Mouse (Mus musculus) heart, embryonic 16.5 days (tissue): Measurements from ENCODE around the gene Taar7b. TPM values are rescaled to one million over a fixed set of nuclear protein-coding genes. Genes with fewer than 3 reads are reported as not detected.

ENCODE experiments used
- ATAC-seq: fragments of 200-750 bp; cut with Nextera tagmentation; replicated peaks from 2 replicates; pipeline ENCODE4 v1.8.0; 2017; ENCODE audit warnings: moderate number of reproducible peaks; ENCODE audit not compliant: insufficient read depth, low FRiP score; ENCODE audit errors: extremely low read depth
- H3K27ac ChIP-seq: fragments of 300-500 bp; sonication (generic); 2 replicates; pipeline ENCODE4 v1.5.1; 2014; ENCODE audit warnings: mild to moderate bottlenecking, low read length, control low read depth, moderate library complexity
- H3K27me3 ChIP-seq: fragments of 300-500 bp; sonication (generic); 2 replicates; pipeline ENCODE4 v1.6.1; 2014; ENCODE audit warnings: low read length, mixed read lengths; ENCODE audit not compliant: control insufficient read depth, insufficient read depth
- H3K36me3 ChIP-seq: fragments of 300-500 bp; sonication (generic); 2 replicates; pipeline ENCODE4 v1.6.1; 2014; ENCODE audit not compliant: control insufficient read depth, insufficient read depth
- H3K4me1 ChIP-seq: fragments of 300-500 bp; sonication (generic); 2 replicates; pipeline ENCODE4 v1.6.1; 2014; ENCODE audit warnings: low read length, mixed read lengths; ENCODE audit not compliant: control insufficient read depth, insufficient read depth
- H3K4me2 ChIP-seq: fragments of 300-500 bp; sonication (generic); 2 replicates; pipeline ENCODE4 v1.6.1; 2014; ENCODE audit warnings: low read depth, mild to moderate bottlenecking, control low read depth, low read length
- H3K4me3 ChIP-seq: fragments of 300-500 bp; sonication (generic); 2 replicates; pipeline ENCODE4 v1.5.1; 2014; ENCODE audit warnings: mild to moderate bottlenecking, control low read depth, low read length
- H3K9ac ChIP-seq: fragments of 300-500 bp; sonication (generic); 2 replicates; pipeline ENCODE4 v1.6.1; 2014; ENCODE audit warnings: low read length, control low read depth
- H3K9me3 ChIP-seq: fragments of 300-500 bp; sonication (generic); replicated peaks from 2 replicates; pipeline ENCODE4 v1.6.1; 2016; ENCODE audit warnings: low read length; ENCODE audit not compliant: control insufficient read depth
- WGBS: fragments of 180-500 bp; shearing (Covaris S2); extraction: QIAGEN DNeasy Blood & Tissue Kit; methylation state at CpG from one replicate; pipeline ENCODE4 v1.1.7; 2014; 5-methylcytosine and 5-hydroxymethylcytosine counted together
- polyA plus RNA-seq: library from polyadenylated mRNA; unstranded; fragments of >200 nt; fragmentation: Nextera tagmentation; extraction: Ambion mirVana; gene quantifications from 2 replicates; pipeline ENCODE4 v1.2.1, GENCODE M21; 2015

The Taar7b gene
- polyA plus RNA-seq, 1 experiment from 2014 or later = not detected

DNA sequence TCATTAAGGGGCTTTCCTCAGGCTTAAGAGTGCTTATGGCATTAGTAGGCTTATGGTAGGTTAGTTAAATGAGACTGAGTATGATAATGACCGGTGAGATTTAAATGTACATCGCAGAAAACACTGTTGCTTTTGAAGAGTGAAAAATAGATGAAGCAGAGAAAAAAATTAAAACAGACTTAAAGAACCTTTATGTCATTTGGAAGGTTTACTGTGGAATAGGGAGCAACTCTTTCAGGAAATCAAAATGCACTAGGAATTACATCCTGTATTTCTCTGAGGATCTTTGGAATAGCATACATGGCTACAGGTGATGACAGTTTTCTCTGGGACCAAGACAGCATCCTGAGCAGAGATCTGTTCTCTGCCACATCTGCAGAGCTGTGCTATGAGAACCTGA lies 37.6 kb downstream of the Taar7b start, which contains the start of gene Taar7e:
Gene Taar7e, plus strand, starts transcription at position 301 of the 400 bp plus-strand sequence.
- no peaks in the 10 kb centered on the region for H3K9me3 ChIP-seq
- H3K27me3 ChIP-seq = no peaks in the 10 kb centered on the region
- H3K4me1 ChIP-seq = no peaks in the 10 kb centered on the region
- no peak within 1 kb of the TSS for H3K9ac ChIP-seq
- no peak within 1 kb of the TSS for H3K4me2 ChIP-seq
- ATAC-seq = no peak
- WGBS = 88% methylated on average over 2 of the region's 2 CpGs
- H3K36me3 ChIP-seq = no peaks in the 10 kb centered on the region
- H3K27ac ChIP-seq = no peak within 1 kb of the TSS
- no peak within 1 kb of the TSS for H3K4me3 ChIP-seq

DNA sequence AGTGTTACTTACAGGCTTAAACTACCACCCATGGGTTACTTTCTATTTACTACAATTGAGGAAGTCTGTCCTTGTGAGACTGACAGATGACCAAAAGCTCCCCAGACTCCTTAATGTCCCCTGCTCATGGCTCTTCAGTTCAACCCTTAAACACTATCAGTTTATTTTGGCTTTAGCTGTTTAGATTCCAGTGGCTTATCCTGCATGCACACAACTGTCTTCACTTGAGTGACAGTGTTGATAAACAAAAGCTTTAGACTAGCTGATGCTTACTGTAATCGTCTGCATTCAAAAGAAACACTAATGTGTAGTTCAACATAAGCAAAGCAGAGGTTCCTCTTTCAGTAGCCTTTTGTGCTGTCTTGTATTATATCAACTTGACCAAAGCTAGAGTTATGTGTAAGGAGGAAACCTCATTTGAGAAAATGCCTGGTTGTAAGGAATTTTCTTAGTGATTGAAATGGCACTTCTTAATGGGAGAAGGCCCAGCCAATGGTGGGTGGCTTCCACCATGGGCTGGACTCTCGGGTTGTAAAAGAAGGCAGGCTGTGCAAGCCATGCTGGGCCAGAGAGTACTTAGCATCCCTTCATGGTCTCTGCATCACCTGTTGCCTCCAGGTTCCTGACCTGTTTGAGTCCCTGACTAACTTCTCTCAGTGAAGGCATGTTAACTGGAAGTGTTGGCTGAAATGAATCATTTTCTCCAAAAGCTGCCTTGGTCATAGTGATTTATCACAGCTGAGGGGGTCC lies 40.6 kb downstream of the Taar7b start:
- 43% methylated on average over 2 of the region's 2 CpGs for WGBS
- no peak overlapping the region for H3K4me2 ChIP-seq

DNA sequence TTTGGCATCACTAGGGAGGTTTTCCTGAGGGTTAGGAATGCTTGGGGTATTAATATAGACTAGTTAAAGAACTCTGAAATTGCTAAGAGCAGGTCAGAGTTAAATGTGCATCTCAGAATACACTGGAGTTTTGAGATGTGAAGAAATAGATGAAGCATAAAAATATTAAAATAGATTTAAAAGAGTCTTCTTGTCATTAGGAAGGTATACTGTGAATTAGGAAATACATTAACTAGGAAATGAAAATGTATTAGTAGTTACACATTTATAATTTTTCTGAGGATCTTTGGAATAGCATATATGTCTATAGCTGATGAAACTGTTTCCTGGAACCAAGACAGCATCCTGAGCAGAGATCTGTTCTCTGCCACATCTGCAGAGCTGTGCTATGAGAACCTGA lies 49.5 kb downstream of the Taar7b start, which contains the start of gene Taar7f:
Gene Taar7f, plus strand, starts transcription at position 301 of the 400 bp plus-strand sequence.
- H3K4me2 ChIP-seq = no peak within 1 kb of the TSS
- no peaks in the 10 kb centered on the region for H3K36me3 ChIP-seq
- no peaks in the 10 kb centered on the region for H3K9me3 ChIP-seq
- no peak for ATAC-seq
- H3K4me1 ChIP-seq = no peaks in the 10 kb centered on the region
- H3K4me3 ChIP-seq = no peak within 1 kb of the TSS
- H3K9ac ChIP-seq = no peak within 1 kb of the TSS
- no peaks in the 10 kb centered on the region for H3K27me3 ChIP-seq
- no peak within 1 kb of the TSS for H3K27ac ChIP-seq

More for the DNA sequence above, 40.6 kb downstream of the Taar7b start:
- no peaks in the 10 kb centered on the region for H3K36me3 ChIP-seq
- no peak for ATAC-seq
- H3K27ac ChIP-seq = no peak overlapping the region
- H3K4me1 ChIP-seq = no peaks in the 10 kb centered on the region
- no peak overlapping the region for H3K9ac ChIP-seq
- no peaks in the 10 kb centered on the region for H3K9me3 ChIP-seq
- H3K4me3 ChIP-seq = no peak overlapping the region
- no peaks in the 10 kb centered on the region for H3K27me3 ChIP-seq

Other genes with a start within 250 kb of the Taar7b start
- 80.6 and 89.4 TPM in 2 replicates for gene Rps12, start 212.7 kb upstream of the Taar7b start, polyA plus RNA-seq
- 8.3 and 9.1 TPM in 2 replicates for gene Slc18b1, start 203.0 kb upstream of the Taar7b start, polyA plus RNA-seq
- gene Vnn3, start 148.5 kb upstream of the Taar7b start, polyA plus RNA-seq = 0.08 and 0.16 TPM in 2 replicates
- 1.8 and 2.3 TPM in 2 replicates for gene Vnn1, start 105.3 kb upstream of the Taar7b start, polyA plus RNA-seq
- gene Taar1, start 79.6 kb upstream of the Taar7b start, polyA plus RNA-seq = not detected in 2 replicates
- not detected in 2 replicates for gene Taar2, start 61.4 kb upstream of the Taar7b start, polyA plus RNA-seq
- not detected in 2 replicates for gene Taar3, start 50.4 kb upstream of the Taar7b start, polyA plus RNA-seq
- not detected in 2 replicates for gene Taar4, start 39.4 kb upstream of the Taar7b start, polyA plus RNA-seq
- not detected in 2 replicates for gene Taar5, start 29.2 kb upstream of the Taar7b start, polyA plus RNA-seq
- gene Taar6, start 14.3 kb upstream of the Taar7b start, polyA plus RNA-seq = not detected in 2 replicates
- not detected in 2 replicates for gene Taar7a, start 6.5 kb upstream of the Taar7b start, polyA plus RNA-seq
- gene Taar7d, start 27.3 kb downstream of the Taar7b start, polyA plus RNA-seq = not detected in 2 replicates
- gene Taar7e, start 37.7 kb downstream of the Taar7b start, polyA plus RNA-seq = not detected in 2 replicates
- gene Taar7f, start 49.6 kb downstream of the Taar7b start, polyA plus RNA-seq = not detected in 2 replicates
- not detected in 2 replicates for gene Taar8a, start 76.6 kb downstream of the Taar7b start, polyA plus RNA-seq
- not detected in 2 replicates for gene Taar8b, start 92.4 kb downstream of the Taar7b start, polyA plus RNA-seq
- gene Taar8c, start 102.0 kb downstream of the Taar7b start, polyA plus RNA-seq = not detected in 2 replicates
- not detected in 2 replicates for gene Taar9, start 109.6 kb downstream of the Taar7b start, polyA plus RNA-seq
- gene Stx7, start 149.4 kb downstream of the Taar7b start, polyA plus RNA-seq = 75.5 and 79.4 TPM in 2 replicates
- 9.2 and 11.1 TPM in 2 replicates for gene Moxd1, start 223.6 kb downstream of the Taar7b start, polyA plus RNA-seq